Mouse (Mus musculus) effector memory CD4-positive, alpha-beta T cell, adult 7 months (primary cell): ENCODE measurements around the gene Hmgcr. TPM values are rescaled to one million over a fixed set of nuclear protein-coding genes. Genes with fewer than 3 reads are reported as not detected.

Source experiments
- polyA plus RNA-seq: library from polyadenylated mRNA; unstranded; fragments of 100-300 nt; shearing (Covaris generic); gene quantifications from one replicate; pipeline ENCODE4 v1.2.1, GENCODE M21; 2017

Hmgcr gene
- polyA plus RNA-seq: 77.2 TPM

DNA sequence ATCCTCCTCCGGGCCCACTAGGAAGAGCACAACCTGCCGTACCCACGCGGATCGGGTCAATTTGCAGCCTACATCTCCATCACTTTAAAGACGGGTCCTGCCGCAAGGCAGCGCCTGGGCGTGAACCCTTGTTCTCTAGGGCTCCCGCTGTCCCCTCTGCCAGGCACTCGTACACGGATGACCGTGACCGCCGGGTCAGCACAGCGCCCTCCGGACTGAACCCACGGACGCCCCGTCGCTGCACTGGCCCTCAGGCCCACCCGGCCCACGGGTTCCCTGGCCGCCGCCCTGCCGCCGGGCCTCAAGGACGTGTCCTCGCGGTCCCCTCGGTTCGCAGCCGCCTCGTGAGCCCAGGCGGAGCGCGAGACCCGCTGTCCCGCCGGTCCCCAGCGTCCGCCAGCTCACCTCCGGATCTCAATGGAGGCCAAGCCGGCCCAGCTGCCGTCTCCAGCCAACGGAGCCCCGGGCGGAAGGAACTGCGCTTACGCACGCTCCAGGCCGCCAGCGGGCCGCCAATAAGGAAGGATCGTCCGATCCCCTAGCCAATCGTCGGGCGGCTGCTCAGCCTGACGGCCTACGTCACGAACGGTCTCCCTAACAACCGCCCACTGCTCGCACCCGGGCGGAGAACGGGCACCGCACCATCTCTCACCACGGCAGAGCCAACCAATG is at the start of gene Hmgcr:
Gene Hmgcr (minus strand): TSS at position 531 of the 672 bp plus-strand sequence.

Other genes with a start within 250 kb of the Hmgcr start
- gene Ankdd1b, start 199.7 kb downstream of the Hmgcr start, polyA plus RNA-seq: not detected
- not detected for gene Gm17622, start 180.2 kb downstream of the Hmgcr start, polyA plus RNA-seq
- gene Polk, start 128.4 kb downstream of the Hmgcr start, polyA plus RNA-seq: 10.4 TPM
- gene Col4a3bp, start 128.3 kb downstream of the Hmgcr start, polyA plus RNA-seq: 36.2 TPM
- not detected for gene Ankrd31, start 77.3 kb upstream of the Hmgcr start, polyA plus RNA-seq